Mouse (Mus musculus) forebrain, embryonic 10.5 days (tissue): ENCODE measurements around the gene Prpf3. TPM values are rescaled to one million over a fixed set of nuclear protein-coding genes. Genes with fewer than 3 reads are reported as not detected.

ENCODE experiments used
- DNase-seq: peaks from one replicate; pipeline ENCODE4 v3.0.0-alpha.2; 2017; ENCODE audit warnings: low spot score; ENCODE audit errors: extremely low spot score
- H3K27ac ChIP-seq: fragments of 300-500 bp; sonication (generic); 2 replicates; pipeline ENCODE4 v1.5.1; 2016; ENCODE audit warnings: mild to moderate bottlenecking
- H3K27me3 ChIP-seq: fragments of 300-500 bp; sonication (generic); 2 replicates; pipeline ENCODE4 v1.6.1; 2016; ENCODE audit warnings: mild to moderate bottlenecking; ENCODE audit not compliant: poor library complexity, severe bottlenecking
- H3K36me3 ChIP-seq: fragments of 300-500 bp; sonication (generic); replicated peaks from 2 replicates; pipeline ENCODE4 v1.6.1; 2016; ENCODE audit warnings: mild to moderate bottlenecking, moderate library complexity
- H3K4me1 ChIP-seq: fragments of 300-500 bp; sonication (generic); 2 replicates; pipeline ENCODE4 v1.6.1; 2016
- H3K4me3 ChIP-seq: fragments of 300-500 bp; sonication (generic); 2 replicates; pipeline ENCODE4 v1.5.1; 2016; ENCODE audit warnings: mild to moderate bottlenecking, moderate library complexity
- H3K9me3 ChIP-seq: fragments of 300-500 bp; sonication (generic); 2 replicates; pipeline ENCODE4 v1.6.1; 2016; ENCODE audit warnings: mild to moderate bottlenecking, moderate library complexity
- WGBS: fragments of 180-500 bp; shearing (Covaris S2); methylation state at CpG from one replicate; pipeline ENCODE4 v1.1.7; 2016; 5-methylcytosine and 5-hydroxymethylcytosine counted together
- polyA plus RNA-seq: library from polyadenylated mRNA; unstranded; fragments of >200 nt; fragmentation: Nextera tagmentation; extraction: Ambion mirVana; gene quantifications from 2 replicates; pipeline ENCODE4 v1.2.1, GENCODE M21; 2016

The Prpf3 gene
- polyA plus RNA-seq, 1 experiment from 2014 or later = 71.3 TPM

- WGBS = 41% methylated on average over 11 of the region's 11 CpGs
- peak overlapping the region; percentile 84 for H3K27ac ChIP-seq
Measured at GRCm38 (mm10) chr3:95892066-95893052, 36.7 kb upstream of the Prpf3 start.

GRCm38 (mm10) chr3:95891211-95892065, 35.8 kb upstream of the Prpf3 start, which contains the start of gene BC028528:
BC028528 (minus strand) TSS chr3:95892005.
- 33% methylated on average over 12 of the region's 12 CpGs for WGBS

More at GRCm38 (mm10) chr3:95892066-95893052, 36.7 kb upstream of the Prpf3 start:
- peaks cover 44% of the 10 kb centered on the region for H3K4me1 ChIP-seq
- H3K36me3 ChIP-seq = peaks cover 8% of the 10 kb centered on the region
- H3K4me3 ChIP-seq = peak overlapping the region; percentile 24; the same call in 1 of the 2 replicates
- no peak for DNase-seq
- peaks cover 16% of the 10 kb centered on the region for H3K27me3 ChIP-seq
- no peaks in the 10 kb centered on the region for H3K9me3 ChIP-seq

GRCm38 (mm10) chr3:95889664-95890063, 34.0 kb upstream of the Prpf3 start:
- Histone ChIP-seq H3K4me3 (no peak overlapping the region), H3K27me3 (peaks cover 16% of the 10 kb centered on the region), H3K36me3 (no peaks in the 10 kb centered on the region), H3K4me1 (peaks cover 31% of the 10 kb centered on the region), H3K9me3 (no peaks in the 10 kb centered on the region), H3K27ac (no peak overlapping the region)
- DNase-seq = no peak
- WGBS = 69% methylated on average over 3 of the region's 3 CpGs

More at GRCm38 (mm10) chr3:95891211-95892065, 35.8 kb upstream of the Prpf3 start, which contains the start of gene BC028528:
- no peak for DNase-seq
- Histone ChIP-seq H3K27ac (peak within 1 kb of the TSS; percentile 84), H3K27me3 (peaks cover 16% of the 10 kb centered on the region), H3K36me3 (peaks cover 7% of the 10 kb centered on the region), H3K4me1 (peaks cover 44% of the 10 kb centered on the region), H3K9me3 (no peaks in the 10 kb centered on the region), H3K4me3 (peak within 1 kb of the TSS; percentile 24)

- DNase-seq = no peak
- no peaks in the 10 kb centered on the region for H3K9me3 ChIP-seq
- H3K27me3 ChIP-seq = peaks cover 15% of the 10 kb centered on the region
- H3K4me1 ChIP-seq = peaks cover 20% of the 10 kb centered on the region
- no peaks in the 10 kb centered on the region for H3K36me3 ChIP-seq
- no peak overlapping the region for H3K4me3 ChIP-seq
- H3K27ac ChIP-seq = no peak overlapping the region
- WGBS = 90% methylated on average over 4 of the region's 4 CpGs
Measured at GRCm38 (mm10) chr3:95887596-95887995, 31.9 kb upstream of the Prpf3 start.

- Histone ChIP-seq H3K4me3 (no peak overlapping the region), H3K9me3 (no peaks in the 10 kb centered on the region), H3K27me3 (peaks cover 11% of the 10 kb centered on the region), H3K27ac (no peak overlapping the region), H3K36me3 (peaks cover 3% of the 10 kb centered on the region; the same call in 1 of the 2 replicates), H3K4me1 (peaks cover 22% of the 10 kb centered on the region)
- WGBS = 81% methylated on average over 5 of the region's 5 CpGs
- no peak for DNase-seq
Measured at GRCm38 (mm10) chr3:95884400-95884799, 28.7 kb upstream of the Prpf3 start.

GRCm38 (mm10) chr3:95882816-95883425, 27.2 kb upstream of the Prpf3 start:
- 3% methylated on average over 24 of the region's 24 CpGs for WGBS
- H3K27ac ChIP-seq = peak overlapping the region; percentile 82

GRCm38 (mm10) chr3:95881979-95882815, 26.5 kb upstream of the Prpf3 start, which contains the start of gene Ciart:
Ciart (minus strand) TSS chr3:95882251.
- H3K27ac ChIP-seq = peak within 1 kb of the TSS; percentile 82

More at GRCm38 (mm10) chr3:95882816-95883425, 27.2 kb upstream of the Prpf3 start:
- H3K36me3 ChIP-seq = peaks cover 8% of the 10 kb centered on the region; the same call in 1 of the 2 replicates
- peak overlapping the region; percentile 67 for H3K4me3 ChIP-seq
- H3K9me3 ChIP-seq = no peaks in the 10 kb centered on the region
- H3K4me1 ChIP-seq = peaks cover 22% of the 10 kb centered on the region
- H3K27me3 ChIP-seq = peaks cover 11% of the 10 kb centered on the region
- DNase-seq = peak; percentile 51

GRCm38 (mm10) chr3:95879063-95879462, 23.4 kb upstream of the Prpf3 start:
- Histone ChIP-seq H3K36me3 (peaks cover 14% of the 10 kb centered on the region), H3K4me3 (no peak overlapping the region), H3K27me3 (peaks cover 11% of the 10 kb centered on the region), H3K4me1 (peaks cover 22% of the 10 kb centered on the region), H3K27ac (no peak overlapping the region), H3K9me3 (no peaks in the 10 kb centered on the region)
- no peak for DNase-seq
- 92% methylated on average over 4 of the region's 4 CpGs for WGBS

More at GRCm38 (mm10) chr3:95881979-95882815, 26.5 kb upstream of the Prpf3 start, which contains the start of gene Ciart:
- peaks cover 22% of the 10 kb centered on the region for H3K4me1 ChIP-seq
- peaks cover 11% of the 10 kb centered on the region for H3K27me3 ChIP-seq
- under 1% methylated on average over 66 of the region's 66 CpGs for WGBS
- H3K36me3 ChIP-seq = peaks cover 10% of the 10 kb centered on the region
- peak within 1 kb of the TSS; percentile 67 for H3K4me3 ChIP-seq
- peak; percentile 97 for DNase-seq
- H3K9me3 ChIP-seq = no peaks in the 10 kb centered on the region

- WGBS = 85% methylated on average over 7 of the region's 7 CpGs
- Histone ChIP-seq H3K27me3 (no peaks in the 10 kb centered on the region), H3K4me1 (peaks cover 23% of the 10 kb centered on the region), H3K36me3 (peaks cover 37% of the 10 kb centered on the region), H3K27ac (peak overlapping the region; percentile 90), H3K4me3 (peak overlapping the region; percentile 80), H3K9me3 (no peaks in the 10 kb centered on the region)
- DNase-seq = no peak
Measured at GRCm38 (mm10) chr3:95872048-95872447, 16.4 kb upstream of the Prpf3 start.

- DNase-seq = peak; percentile 83
- under 1% methylated on average over 33 of the region's 33 CpGs for WGBS
- Histone ChIP-seq H3K27ac (peak within 1 kb of the TSS; percentile 90), H3K4me3 (peak within 1 kb of the TSS; percentile 80), H3K4me1 (peaks cover 23% of the 10 kb centered on the region), H3K9me3 (no peaks in the 10 kb centered on the region), H3K36me3 (peaks cover 43% of the 10 kb centered on the region), H3K27me3 (no peaks in the 10 kb centered on the region)
Measured at GRCm38 (mm10) chr3:95871392-95871867, 15.7 kb upstream of the Prpf3 start, which contains the start of gene Mrps21. Mrps21 (minus strand) TSS chr3:95871519.

GRCm38 (mm10) chr3:95870976-95871375, 15.3 kb upstream of the Prpf3 start:
- Histone ChIP-seq H3K4me3 (peak overlapping the region; percentile 80), H3K27me3 (no peaks in the 10 kb centered on the region), H3K9me3 (no peaks in the 10 kb centered on the region), H3K27ac (peak overlapping the region; percentile 90), H3K4me1 (peaks cover 23% of the 10 kb centered on the region), H3K36me3 (peaks cover 46% of the 10 kb centered on the region)
- no peak for DNase-seq
- 9% methylated on average over 15 of the region's 15 CpGs for WGBS
